Mouse (Mus musculus): ENCODE results near the gene Dnajc7.

Dnajc7 gene

DNA sequence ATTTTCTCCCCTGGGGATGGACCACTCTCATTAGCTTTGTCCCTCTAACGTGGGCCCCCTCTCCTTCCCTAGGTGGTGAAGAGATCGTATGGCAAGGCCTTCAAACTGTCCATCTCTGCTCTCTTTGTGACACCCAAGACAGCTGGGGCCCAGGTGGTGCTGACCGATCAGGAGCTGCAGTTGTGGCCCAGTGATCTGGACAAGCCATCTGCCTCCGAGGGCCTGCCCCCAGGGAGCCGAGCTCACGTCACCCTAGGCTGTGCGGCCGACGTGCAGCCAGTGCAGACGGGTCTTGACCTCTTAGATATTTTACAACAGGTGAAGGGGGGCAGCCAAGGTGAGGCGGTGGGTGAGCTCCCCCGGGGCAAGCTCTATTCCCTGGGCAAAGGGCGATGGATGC, 39.7 kb downstream of the Dnajc7 start:
- DNase-seq (ENCODE audit: low spot score in 2 of 2): no peak

DNA sequence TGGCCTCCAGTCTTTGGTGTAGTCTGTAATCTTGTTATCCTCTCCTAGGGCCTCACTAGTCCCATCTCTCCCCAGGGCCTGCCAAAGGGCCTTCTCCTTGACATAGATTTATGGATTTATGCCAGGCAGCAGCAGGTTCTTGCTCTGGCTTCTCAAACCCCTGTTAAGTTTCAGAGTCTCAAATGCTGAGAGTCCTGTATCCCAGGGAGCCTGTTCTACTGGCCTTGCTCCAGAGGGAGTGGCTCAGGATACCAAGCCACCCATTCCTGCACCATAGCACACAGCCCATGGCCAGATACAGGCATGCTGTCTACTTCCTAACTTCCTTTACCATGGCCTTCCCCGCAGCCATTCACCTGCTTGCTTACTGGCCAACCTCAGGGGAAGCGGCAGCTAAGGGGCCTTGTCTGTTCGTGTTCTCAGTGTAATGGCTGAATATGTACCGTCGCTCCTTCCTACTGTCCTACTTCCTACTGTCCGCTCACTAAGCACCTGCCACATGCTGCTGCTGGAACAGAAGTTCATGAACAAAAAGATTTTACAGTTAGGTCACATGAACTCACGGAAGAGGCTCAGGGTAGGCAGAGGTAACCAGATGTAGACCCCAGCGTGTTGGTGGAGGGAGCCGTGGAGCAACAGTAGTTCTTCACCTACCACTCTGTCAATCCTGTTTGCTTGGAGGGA, 40.7 kb downstream of the Dnajc7 start:
- no peak for DNase-seq (ENCODE audit: low spot score in 2 of 2)

DNA sequence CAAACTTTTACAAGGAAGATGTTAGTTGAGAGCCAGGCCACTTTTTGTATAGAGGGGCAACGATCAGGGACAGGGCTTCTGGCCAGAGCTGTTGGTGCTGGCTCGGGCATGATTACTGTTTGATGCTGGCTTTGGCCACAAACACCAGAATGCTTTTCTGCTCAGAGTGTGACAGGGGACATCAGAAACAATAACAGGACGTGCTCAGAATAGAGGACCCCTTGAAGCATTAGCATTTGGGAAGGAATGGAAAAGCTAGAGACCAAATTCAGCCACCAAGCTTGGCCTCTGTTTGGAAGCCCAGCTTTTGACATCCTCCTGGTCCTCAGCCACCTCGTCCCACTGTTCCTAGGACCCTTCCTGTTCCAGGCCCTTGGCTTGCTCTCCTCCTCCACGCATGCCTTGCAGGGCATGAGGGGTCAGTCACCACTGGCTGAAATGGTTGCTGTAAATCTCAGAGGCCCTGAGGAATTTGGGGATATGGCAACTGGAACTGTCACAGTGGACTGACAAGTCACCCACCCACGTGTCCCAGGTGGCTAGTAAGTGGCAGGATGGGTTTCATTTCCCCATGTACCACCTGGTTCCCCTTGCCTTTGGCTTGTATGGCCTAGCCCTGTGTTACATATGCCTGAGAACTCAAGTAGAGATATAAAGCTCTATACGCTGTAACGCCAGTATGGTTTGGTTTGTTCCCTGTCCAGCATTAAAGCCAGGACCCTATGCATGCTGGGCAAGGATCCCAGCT, 41.9 kb downstream of the Dnajc7 start:
- no peak for DNase-seq (ENCODE audit: low spot score in 2 of 2)

DNA sequence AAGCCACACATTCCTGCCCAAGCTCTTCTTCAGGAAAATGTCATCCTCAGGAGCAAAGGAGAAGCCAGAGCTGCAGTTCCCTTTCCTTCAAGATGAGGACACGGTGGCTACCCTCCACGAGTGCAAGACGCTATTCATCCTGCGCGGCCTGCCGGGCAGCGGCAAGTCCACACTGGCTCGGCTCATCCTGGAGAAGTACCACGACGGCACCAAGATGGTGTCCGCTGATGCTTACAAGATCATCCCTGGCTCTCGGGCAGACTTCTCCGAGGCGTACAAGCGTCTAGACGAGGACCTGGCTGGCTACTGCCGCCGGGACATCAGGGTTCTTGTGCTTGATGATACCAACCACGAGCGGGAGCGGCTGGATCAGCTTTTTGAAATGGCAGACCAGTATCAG, 43.7 kb downstream of the Dnajc7 start:
- DNase-seq (ENCODE audit: low spot score in 2 of 2): no peak

DNA sequence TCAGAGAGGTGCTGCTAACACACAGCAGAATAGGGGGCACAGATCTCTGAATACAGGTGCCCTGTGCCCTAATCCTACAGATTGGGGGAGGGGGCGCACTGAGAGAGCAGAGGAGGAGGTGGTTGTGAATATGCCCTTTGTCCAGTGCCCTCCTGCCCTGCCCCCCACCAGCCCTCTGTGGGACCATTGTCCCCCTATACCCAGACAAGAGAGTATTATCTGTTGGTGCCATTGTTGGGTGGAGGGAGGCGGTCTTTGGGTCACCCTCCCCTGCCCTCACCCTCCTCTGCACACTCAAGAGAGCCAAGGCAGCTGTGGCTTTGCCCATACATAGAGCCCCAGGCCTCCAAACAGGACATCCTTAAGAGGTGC, 44.5 kb downstream of the Dnajc7 start:
- DNase-seq (ENCODE audit: low spot score in 2 of 2): peak; percentile 68 to 69

DNA sequence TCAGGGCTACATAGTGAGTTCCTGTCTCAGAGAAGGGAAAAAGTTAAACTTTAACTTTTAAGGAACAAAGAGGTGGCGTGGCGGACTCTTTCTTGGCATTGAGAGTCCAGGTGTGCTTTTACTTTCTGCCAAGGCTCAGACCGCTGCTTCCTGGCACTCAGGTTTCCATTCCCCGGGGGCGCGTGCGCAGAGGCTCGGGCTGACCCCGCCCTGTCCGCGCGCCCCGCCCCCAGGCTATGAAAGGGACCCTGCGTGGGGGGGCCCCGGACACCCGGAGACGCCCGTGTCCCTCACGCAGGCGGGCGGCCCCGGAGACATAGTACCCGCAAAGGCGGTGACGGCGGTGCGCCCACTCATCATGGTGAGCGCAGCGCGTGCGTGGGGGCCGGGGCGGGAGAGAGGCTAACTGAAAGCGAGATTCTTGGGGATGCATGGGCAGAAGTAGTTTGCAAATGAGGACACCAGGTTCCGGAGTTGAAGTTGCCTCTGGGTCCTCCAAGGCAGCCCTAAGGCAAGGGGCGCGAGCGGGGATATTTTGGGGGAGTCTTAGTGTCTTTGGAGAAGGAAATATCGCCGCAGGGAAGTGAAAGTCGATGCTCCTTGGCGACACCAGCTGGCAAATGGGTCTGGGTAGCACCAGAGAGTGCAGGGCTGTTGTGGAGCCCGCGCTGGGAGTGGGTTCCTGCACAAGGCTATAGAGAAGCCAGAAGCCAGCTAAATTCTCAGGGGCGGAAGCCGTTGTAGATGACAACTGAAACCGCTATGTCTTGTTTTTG, 45.1 kb downstream of the Dnajc7 start, which contains the start of gene Cnp:
Cnp (plus strand) TSS at position 197 of the 776 bp plus-strand sequence.
- peak in 1 of 2 experiments; percentile 69 for DNase-seq (ENCODE audit: low spot score in 2 of 2)

DNA sequence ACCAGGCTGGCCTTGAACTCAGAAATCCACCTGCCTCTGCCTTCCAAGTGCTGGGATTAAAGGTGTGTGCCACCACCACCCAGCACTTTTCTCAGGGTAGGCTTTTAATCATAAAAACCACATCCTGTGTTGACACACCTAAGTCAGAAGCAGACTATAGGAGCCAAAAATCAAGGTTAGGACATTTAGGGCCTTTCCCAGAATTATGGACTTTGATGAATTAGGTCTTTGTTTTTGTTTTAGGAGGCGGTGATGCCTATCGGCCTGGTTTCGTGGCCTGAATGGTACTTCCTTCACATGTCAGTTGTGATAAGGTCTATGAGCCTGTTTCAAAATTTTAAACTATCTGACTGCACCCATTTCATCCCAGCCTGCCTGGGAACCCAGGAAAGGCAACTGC, 45.8 kb downstream of the Dnajc7 start:
- DNase-seq (ENCODE audit: low spot score in 2 of 2): no peak

DNA sequence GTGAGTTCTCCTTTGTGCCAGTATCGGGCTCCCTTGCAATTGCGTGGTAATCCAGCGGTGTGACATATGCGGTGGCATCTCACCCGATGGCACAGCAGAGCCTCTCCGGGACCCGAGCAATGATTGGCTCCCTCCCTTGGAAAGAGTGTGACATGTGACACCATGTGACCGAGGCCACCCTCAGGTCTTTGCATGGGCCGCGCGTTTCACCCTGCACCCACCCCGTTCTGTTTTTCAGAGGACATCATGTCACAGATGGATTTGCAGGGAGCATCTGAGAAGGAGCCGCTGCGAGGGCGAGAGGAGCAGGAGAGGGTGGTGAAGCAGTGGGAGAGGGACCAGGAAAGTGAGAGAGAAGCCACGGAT, 48.8 kb downstream of the Dnajc7 start:
- DNase-seq (ENCODE audit: low spot score in 2 of 2): peak in 1 of 2 experiments; percentile 62

DNA sequence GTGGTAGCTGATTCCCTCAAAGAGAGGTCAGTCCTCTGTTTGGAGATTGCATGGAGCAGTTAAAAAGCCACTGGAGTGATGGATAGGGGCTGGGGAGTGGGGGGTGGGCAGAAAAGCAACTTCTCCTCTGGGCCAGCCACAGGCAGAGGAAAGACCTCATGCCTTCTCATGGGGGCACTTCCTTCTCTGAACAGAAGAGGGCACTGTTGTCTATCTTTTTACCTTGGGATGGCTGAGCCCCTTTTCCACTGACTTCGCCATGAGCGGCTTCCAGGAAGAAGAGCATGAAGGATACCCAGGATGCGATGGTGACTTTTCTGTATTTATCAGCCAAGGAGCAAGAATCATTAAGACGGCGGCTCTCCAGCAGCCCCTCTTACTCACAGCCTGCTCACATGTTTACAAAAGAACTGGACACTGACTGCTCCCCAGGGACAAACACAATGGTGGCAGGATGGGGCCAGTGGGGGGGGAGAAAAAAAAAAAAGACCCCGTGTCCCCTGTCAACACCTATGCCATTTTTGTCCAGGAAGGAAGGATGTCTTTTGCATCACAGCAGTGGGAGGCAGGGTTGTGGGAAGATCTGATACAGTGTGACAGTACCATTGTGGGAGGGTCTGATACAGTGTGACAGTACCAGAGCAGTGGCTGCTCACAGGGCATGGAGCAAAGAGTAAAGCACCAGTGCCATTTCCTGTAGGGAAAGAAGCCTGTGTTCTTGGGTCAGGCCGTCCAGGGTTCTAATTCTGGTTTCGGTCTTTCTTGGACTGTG, 49.4 kb downstream of the Dnajc7 start:
- DNase-seq (ENCODE audit: low spot score in 2 of 2): peak in 1 of 2 experiments; percentile 89

DNA sequence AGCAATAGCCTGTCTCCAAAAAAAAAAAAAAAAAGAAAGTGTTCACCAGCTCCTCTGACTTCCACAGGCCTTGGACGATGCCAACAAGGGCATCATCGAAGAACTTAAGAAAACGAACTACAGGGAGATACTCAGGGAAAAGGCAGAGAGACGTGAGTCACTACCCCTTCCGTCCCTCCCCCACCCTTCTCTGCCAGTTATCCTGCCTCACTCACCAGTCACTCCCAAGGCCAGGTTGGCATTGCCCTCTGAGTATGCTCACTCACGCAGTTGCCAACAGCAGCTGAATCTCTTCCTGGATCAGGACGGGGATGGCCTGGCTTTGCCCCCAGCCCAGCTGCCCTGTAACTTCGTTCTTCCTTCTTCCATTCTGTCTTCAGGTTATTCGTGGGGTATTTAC, 50.2 kb downstream of the Dnajc7 start:
- no peak for DNase-seq (ENCODE audit: low spot score in 2 of 2)

DNA sequence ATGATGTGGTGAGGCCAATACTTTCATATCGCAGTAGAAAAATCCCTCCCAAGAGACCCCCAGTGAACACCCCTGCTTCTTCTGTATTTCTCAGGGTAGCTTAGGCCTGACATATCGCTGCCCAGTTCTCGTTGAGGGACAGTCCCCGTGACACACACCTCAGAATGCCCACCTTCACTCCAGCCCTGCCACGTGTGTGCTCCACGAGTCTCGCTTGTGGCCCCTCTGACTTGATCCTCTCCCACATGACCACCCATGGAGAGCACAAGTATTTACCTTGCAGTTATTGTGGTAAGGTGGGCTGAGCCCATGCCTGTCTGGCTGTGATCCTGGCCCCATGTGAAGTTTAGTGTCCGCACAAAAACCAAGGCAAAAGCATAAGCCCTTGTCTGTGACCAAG, 51.3 kb downstream of the Dnajc7 start:
- DNase-seq (ENCODE audit: low spot score in 2 of 2): no peak

DNA sequence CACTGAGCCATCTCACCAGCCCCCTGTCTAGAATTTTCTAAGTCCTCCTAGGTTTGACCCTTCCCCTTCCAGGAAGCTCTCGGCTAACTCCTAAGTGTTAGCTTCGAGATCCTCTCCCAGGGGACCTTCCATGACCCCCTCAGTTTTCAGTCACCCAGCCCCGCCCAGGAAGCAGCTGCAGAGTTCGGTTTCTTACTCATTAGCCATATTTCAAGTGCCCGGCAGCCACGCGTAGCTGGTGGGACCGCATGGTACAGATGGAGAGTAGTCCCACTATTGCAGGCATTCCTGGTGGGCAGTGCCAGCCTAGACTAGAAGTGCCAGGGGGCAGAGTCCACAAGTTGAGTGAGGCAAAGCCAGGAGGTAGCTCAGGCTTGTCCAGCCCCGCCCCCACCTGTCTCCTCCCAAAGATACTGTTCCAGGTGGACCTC, 52.1 kb downstream of the Dnajc7 start:
- no peak for DNase-seq (ENCODE audit: low spot score in 2 of 2)

DNA sequence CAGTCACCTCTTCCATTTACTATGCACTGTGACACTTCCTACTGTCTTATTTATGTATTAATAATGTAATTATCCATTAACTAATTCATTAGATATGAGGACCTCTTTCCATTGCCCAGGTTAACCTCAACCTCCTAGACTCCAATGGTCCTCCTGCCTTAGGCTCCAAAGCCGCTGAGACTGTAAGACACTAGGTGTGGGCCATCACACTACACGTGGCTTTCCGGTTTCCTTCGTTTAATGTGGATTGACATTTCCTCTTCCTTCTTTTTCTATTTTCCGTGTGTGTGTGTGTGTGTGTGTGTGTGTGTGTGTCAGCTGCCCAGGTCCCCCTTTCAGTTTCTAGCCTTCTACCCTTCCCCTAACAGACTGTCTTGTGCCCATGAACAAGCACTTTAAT, 52.7 kb downstream of the Dnajc7 start:
- DNase-seq (ENCODE audit: low spot score in 2 of 2): no peak

DNA sequence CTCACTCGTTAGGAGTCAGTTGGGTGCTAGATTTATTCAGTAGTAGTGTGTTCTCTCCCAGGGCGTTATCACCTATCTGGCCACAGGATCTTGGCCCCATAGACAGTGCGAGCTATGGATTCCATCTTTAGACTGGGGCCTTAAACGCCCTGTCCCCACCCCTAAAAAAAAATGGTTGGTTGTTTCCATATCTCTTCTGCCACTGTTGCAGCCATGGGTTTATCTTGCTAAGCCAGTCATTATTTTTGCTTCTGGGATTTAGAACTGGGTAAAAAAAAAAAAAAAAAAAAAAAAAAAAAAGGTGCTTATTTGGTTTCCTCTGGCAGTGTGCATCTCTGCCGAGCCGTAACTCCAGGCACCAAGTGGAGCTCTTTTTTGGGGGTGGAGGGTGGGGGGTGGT, 55.3 kb downstream of the Dnajc7 start:
- DNase-seq (ENCODE audit: low spot score in 2 of 2): no peak

DNA sequence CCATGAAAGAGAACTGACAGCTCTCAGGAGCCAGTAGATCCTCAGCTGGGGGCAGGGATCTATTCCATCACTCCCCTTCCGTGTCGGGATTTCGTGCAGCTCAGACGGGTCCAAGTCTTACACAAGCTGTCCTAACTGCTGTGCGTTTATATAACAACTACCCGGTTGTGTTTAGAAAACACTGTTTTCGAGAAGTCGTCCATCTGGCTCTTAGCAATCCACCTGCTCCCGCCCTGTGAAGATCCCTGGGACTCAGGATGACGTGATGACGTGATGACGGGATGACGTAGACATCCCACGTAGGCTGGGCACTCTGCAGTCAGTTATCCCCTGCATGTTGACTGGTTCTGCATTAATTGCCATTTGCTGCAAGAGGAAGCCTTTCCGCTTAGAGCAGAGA, 55.7 kb downstream of the Dnajc7 start:
- DNase-seq (ENCODE audit: low spot score in 2 of 2): peak in 1 of 2 experiments; percentile 86

DNA sequence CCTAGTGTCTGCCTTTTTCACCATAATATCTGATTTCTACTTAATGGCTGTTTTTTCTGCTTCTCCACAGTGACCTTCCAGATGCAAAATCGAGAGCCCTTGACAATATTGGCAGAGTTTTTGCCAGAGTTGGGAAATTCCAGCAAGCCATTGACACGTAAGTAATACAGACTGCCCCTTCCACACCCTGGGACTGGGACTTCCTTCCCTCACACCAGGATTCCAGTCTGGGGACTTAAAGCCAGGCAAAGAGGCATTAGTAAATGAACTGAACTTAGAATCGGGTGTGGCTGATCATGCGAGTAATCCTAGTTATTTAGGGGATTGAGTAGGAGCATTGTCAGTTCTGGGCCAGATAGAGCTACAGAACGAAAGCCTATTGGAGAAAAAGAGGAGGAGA, 58.2 kb downstream of the Dnajc7 start:
- DNase-seq (ENCODE audit: low spot score in 2 of 2): no peak

DNA sequence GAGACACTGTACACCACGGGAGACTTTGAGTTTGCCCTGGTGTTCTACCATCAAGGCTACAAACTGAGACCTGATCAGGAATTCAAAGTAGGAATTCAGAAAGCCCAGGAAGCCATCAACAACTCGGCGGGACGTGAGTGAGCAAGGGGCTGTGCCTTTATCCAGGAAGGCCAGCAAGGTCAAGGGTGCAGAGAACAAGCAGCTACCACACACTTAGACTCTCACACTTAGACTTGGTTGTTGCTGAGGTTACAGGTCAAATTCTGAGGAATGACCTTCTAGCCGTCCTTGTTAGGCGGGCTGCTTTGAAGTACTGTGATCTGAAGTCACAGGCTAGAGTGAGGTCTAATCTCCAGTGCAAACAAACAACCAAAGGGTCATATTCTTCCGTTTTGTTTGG, 60.5 kb downstream of the Dnajc7 start:
- no peak for DNase-seq (ENCODE audit: low spot score in 2 of 2)

DNA sequence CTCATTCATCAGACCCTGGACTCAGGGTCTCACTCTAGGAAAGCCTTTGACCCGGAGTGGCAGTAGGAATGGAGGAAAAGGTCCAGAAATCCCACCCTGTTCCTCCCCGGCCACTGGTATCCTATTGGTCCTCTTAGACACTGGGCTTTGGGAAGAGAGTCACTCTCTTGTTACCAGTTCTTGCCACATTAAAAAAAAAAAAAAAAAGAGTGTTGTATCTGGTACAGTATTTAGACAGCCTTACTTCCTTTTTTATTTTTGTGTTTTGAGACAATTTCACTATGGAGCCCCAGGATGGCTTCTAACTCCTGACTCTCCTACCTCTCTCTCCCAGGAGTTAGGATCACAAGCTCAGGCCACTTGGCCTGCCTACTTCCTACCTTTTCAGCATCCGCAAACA, 62.4 kb downstream of the Dnajc7 start:
- no peak for DNase-seq (ENCODE audit: low spot score in 2 of 2)

DNA sequence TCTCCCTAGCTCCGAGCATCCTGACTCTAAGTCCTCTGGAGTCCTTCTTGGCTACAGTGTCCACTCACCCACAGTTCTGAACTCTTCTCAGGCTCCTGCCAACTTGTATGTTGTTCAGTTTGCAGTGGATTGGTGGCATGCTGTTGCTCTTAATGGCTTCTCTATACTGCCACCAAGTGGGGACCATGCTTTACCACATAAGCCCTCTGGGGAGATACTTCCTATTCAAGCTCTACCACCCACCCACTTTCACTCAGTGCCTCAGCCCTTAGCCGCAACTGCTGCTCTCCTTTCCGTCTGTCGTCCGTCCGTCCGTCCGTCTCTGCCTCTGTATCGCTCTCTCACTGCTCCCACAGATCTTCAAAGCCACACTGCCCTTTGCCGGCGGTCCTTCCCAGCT, 64.4 kb downstream of the Dnajc7 start:
- peak in 1 of 2 experiments; percentile 71 for DNase-seq (ENCODE audit: low spot score in 2 of 2)

DNA sequence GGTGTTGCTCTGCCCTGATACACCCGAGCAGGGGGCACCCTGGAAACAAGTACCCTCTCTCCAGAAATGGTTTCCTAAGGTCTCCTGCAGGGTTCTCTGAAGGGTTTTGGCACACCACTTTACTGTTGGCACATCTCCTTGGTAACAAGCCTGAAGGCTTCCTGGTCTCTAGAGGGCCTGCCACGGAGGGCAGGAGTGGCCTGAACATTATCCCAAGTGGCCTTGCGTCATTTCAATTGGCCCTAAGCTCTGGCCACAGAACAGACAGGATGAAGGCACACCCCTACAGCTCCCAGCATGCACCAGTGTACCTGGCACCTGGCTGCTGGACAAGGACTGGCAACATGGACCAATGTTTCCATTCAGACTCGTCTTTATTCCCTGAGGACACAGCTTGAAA, 67.1 kb downstream of the Dnajc7 start:
- DNase-seq (ENCODE audit: low spot score in 2 of 2): no peak

DNA sequence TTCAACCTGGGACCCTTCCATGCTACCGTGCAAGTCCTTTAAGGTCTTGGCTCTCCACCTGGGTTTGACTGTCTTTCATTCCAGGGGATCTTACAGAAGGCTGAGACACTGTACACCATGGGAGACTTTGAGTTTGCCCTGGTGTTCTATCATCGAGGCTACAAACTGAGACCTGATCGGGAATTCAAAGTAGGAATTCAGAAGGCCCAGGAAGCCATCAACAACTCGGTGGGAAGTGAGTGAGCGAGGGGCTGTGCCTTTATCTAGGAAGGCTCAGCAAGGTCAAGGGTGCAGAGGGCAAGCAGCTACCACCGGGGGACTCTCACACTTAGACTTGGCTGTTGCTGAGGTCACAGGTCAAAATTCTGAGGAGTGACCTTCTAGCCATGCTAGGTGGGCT, 69.9 kb downstream of the Dnajc7 start:
- DNase-seq (ENCODE audit: low spot score in 2 of 2): no peak

DNA sequence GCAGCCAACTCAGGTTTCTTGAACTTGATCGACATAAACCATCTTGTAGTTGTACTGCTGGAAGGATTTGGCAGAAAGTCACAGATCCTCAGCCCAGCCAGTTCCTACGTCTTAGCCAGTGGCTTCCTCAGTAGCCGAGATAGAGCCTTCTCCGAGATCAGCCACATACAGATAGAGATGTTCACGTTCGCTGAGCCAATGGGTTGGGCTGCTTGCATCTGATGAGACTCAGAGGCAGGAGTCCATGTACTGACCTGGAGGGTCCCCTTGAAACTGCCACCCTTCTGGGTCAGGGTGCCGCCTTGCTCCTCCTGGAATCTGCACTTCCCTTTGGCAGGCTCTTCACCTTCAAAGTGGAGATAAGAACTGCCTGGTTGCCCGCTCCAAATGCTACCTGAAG, 70.5 kb downstream of the Dnajc7 start:
- DNase-seq (ENCODE audit: low spot score in 2 of 2): no peak

Measured in left cerebral cortex, adult 9 months (tissue).